Mouse (Mus musculus) C2C12 (cell line): ENCODE measurements at regions not wholly inside any gene's neighbourhood (a gene's known extent, or its start where the extent isn't known, plus 50 kb on each side); places are given as distances from the start of the nearest gene placed in this dataset.

Experiments
- H3K27me3 ChIP-seq: one replicate; pipeline ENCODE4 v1.6.1; 2011; ENCODE audit not compliant: control insufficient read depth, insufficient read depth, insufficient read length
- H3K36me3 ChIP-seq: one replicate; pipeline ENCODE4 v1.6.1; 2011; ENCODE audit not compliant: control insufficient read depth, insufficient read depth
- H3K4me3 ChIP-seq: one replicate; pipeline ENCODE4 v1.5.1; 2011; ENCODE audit warnings: mild to moderate bottlenecking, control low read depth; ENCODE audit not compliant: poor library complexity, insufficient read depth, severe bottlenecking
- H3K79me2 ChIP-seq: one replicate; pipeline ENCODE4 v1.6.1; 2011; ENCODE audit not compliant: control insufficient read depth, insufficient read depth
- H3K79me3 ChIP-seq: one replicate; pipeline ENCODE4 v1.6.1; 2011; ENCODE audit warnings: low read depth, control low read depth
- H3ac ChIP-seq: one replicate; pipeline ENCODE3; 2011; ENCODE audit warnings: low read depth; ENCODE audit not compliant: control insufficient read depth, insufficient read length
- CEBPB ChIP-seq: IDR thresholded peaks from one replicate; pipeline ENCODE4 v1.6.1; 2011; ENCODE audit warnings: low read depth, mild to moderate bottlenecking, control low read depth, moderate library complexity
- CTCF ChIP-seq: IDR thresholded peaks from one replicate; pipeline ENCODE4 v1.5.1; 2011; ENCODE audit not compliant: control insufficient read depth, insufficient read depth, insufficient read length
- FOSL1 ChIP-seq: IDR thresholded peaks from one replicate; pipeline ENCODE4 v1.8.0; 2011; ENCODE audit warnings: mild to moderate bottlenecking, low read length; ENCODE audit not compliant: poor library complexity, insufficient read depth, severe bottlenecking
- MAX ChIP-seq: IDR thresholded peaks from one replicate; pipeline ENCODE4 v1.6.1; 2011; ENCODE audit warnings: mild to moderate bottlenecking, control low read depth
- MYOD1 ChIP-seq: IDR thresholded peaks from one replicate; pipeline ENCODE4 v1.6.1; 2011; ENCODE audit warnings: low read depth; ENCODE audit not compliant: control insufficient read depth, insufficient read length
- MYOG ChIP-seq: IDR thresholded peaks from one replicate; pipeline ENCODE4 v1.6.1; 2011; ENCODE audit not compliant: control insufficient read depth, insufficient read length; ENCODE audit errors: extremely low read depth
- USF1 ChIP-seq: IDR thresholded peaks from one replicate; pipeline ENCODE4 v1.6.1; 2011; ENCODE audit warnings: low read depth, mild to moderate bottlenecking, control low read depth, moderate library complexity

- H3K4me3 ChIP-seq, result no peak overlapping the region
- H3ac ChIP-seq, result no peak overlapping the region
- H3K27me3 ChIP-seq, result no peaks in the 10 kb centered on the region
- no peak for TF ChIP-seq MAX
- no peak for TF ChIP-seq FOSL1
- TF ChIP-seq MYOD1, result no peak
- H3K79me3 ChIP-seq, result no peaks in the 10 kb centered on the region
- H3K36me3 ChIP-seq, result no peaks in the 10 kb centered on the region
- H3K79me2 ChIP-seq, result no peaks in the 10 kb centered on the region
These were observed 577.3 kb downstream of the Tmem132b start for GRCm38 (mm10) chr5:126108837-126109236.

GRCm38 (mm10) chr5:126117291-126117690 lies 585.7 kb downstream of the Tmem132b start:
- no peak for TF ChIP-seq CEBPB

GRCm38 (mm10) chr5:126117906-126118521 lies 586.4 kb downstream of the Tmem132b start:
- TF ChIP-seq MAX (no peak), MYOD1 (no peak), MYOG (no peak), FOSL1 (no peak)
- H3K79me2 ChIP-seq, result no peaks in the 10 kb centered on the region
- no peaks in the 10 kb centered on the region for H3K79me3 ChIP-seq
- no peak overlapping the region for H3ac ChIP-seq
- H3K36me3 ChIP-seq, result no peaks in the 10 kb centered on the region
- H3K27me3 ChIP-seq, result no peaks in the 10 kb centered on the region
- H3K4me3 ChIP-seq, result no peak overlapping the region

More at GRCm38 (mm10) chr5:126117291-126117690, 585.7 kb downstream of the Tmem132b start:
- Histone ChIP-seq H3ac (no peak overlapping the region), H3K79me3 (no peaks in the 10 kb centered on the region), H3K4me3 (no peak overlapping the region), H3K36me3 (no peaks in the 10 kb centered on the region), H3K79me2 (no peaks in the 10 kb centered on the region), H3K27me3 (no peaks in the 10 kb centered on the region)

GRCm38 (mm10) chr5:126118731-126119130 lies 587.2 kb downstream of the Tmem132b start:
- no peaks in the 10 kb centered on the region for H3K27me3 ChIP-seq
- no peaks in the 10 kb centered on the region for H3K79me3 ChIP-seq
- no peaks in the 10 kb centered on the region for H3K36me3 ChIP-seq
- H3ac ChIP-seq, result no peak overlapping the region
- H3K79me2 ChIP-seq, result no peaks in the 10 kb centered on the region
- TF ChIP-seq MAX (no peak), CTCF (no peak), USF1 (no peak), MYOG (no peak), CEBPB (no peak), MYOD1 (no peak), FOSL1 (no peak)
- no peak overlapping the region for H3K4me3 ChIP-seq

GRCm38 (mm10) chr5:126123216-126123615 lies 591.6 kb downstream of the Tmem132b start:
- Histone ChIP-seq H3K27me3 (no peaks in the 10 kb centered on the region), H3K79me2 (no peaks in the 10 kb centered on the region), H3K36me3 (no peaks in the 10 kb centered on the region), H3K4me3 (no peak overlapping the region), H3ac (no peak overlapping the region), H3K79me3 (no peaks in the 10 kb centered on the region)
- TF ChIP-seq MAX, result no peak
- no peak for TF ChIP-seq FOSL1
- TF ChIP-seq MYOG, result no peak
- no peak for TF ChIP-seq CEBPB
- TF ChIP-seq CTCF, result no peak
- TF ChIP-seq MYOD1, result no peak
- TF ChIP-seq USF1, result no peak

- H3K79me3 ChIP-seq, result no peaks in the 10 kb centered on the region
- no peak overlapping the region for H3ac ChIP-seq
- no peaks in the 10 kb centered on the region for H3K79me2 ChIP-seq
- H3K27me3 ChIP-seq, result no peaks in the 10 kb centered on the region
- no peaks in the 10 kb centered on the region for H3K36me3 ChIP-seq
- no peak overlapping the region for H3K4me3 ChIP-seq
- TF ChIP-seq MYOG (no peak), MYOD1 (no peak), CEBPB (no peak)
These were observed 595.9 kb downstream of the Tmem132b start for GRCm38 (mm10) chr5:126127486-126127885.
